24 mouse cellular contexts compared by ENCODE assay signal in genomic region chr16:92441203-92441602, GRCm38 (mm10).
"Had no signal": no experiment of that assay in that cellular context is flagged by ENCODE, and none has a peak within 500 bp of the region (broad histone marks: within the 10 kb centered on the region; RNA-seq: fewer than 3 reads in every experiment).

No protein-coding gene starts in this region.

- H3K9ac ChIP-seq: limb, embryonic 13.5 days; liver, embryonic 12.5 days; liver, embryonic 15.5 days; lung, embryonic 15.5 days; midbrain, embryonic 15.5 days; neural tube, embryonic 12.5 days; neural tube, embryonic 15.5 days had no signal

- H3K36me3 ChIP-seq: limb, embryonic 10.5 days; limb, embryonic 13.5 days; liver, embryonic 12.5 days; liver, embryonic 15.5 days; lung, embryonic 15.5 days; midbrain, embryonic 15.5 days; neural tube, embryonic 12.5 days; neural tube, embryonic 15.5 days had no signal

- H3K4me2 ChIP-seq: limb, embryonic 13.5 days; liver, embryonic 12.5 days; liver, embryonic 15.5 days; lung, embryonic 15.5 days; midbrain, embryonic 11.5 days; midbrain, embryonic 15.5 days; neural tube, embryonic 12.5 days; neural tube, embryonic 15.5 days had no signal

- H3K27ac ChIP-seq: kidney, postnatal 0 days; layer of hippocampus, adult 2 months; limb, embryonic 10.5 days; liver, embryonic 12.5 days; liver, embryonic 15.5 days; lung, embryonic 15.5 days; neural tube, embryonic 12.5 days; neural tube, embryonic 15.5 days; stomach, postnatal 0 days had no signal

- H3K4me3 ChIP-seq: layer of hippocampus, adult 2 months; limb, embryonic 10.5 days; limb, embryonic 13.5 days; liver, embryonic 12.5 days; liver, embryonic 15.5 days; lung, embryonic 15.5 days; megakaryocyte, embryonic 14.5 days; midbrain, embryonic 15.5 days; neural tube, embryonic 12.5 days; neural tube, embryonic 15.5 days had no signal

- ATAC-seq: liver, embryonic 12.5 days; midbrain, embryonic 15.5 days had no signal

- H3K27me3 ChIP-seq: limb, embryonic 13.5 days; liver, embryonic 12.5 days; liver, embryonic 15.5 days; lung, embryonic 15.5 days; midbrain, embryonic 15.5 days; neural tube, embryonic 12.5 days; neural tube, embryonic 15.5 days had no signal

- DNase-seq: kidney, postnatal 25 days; layer of hippocampus, adult 9-11 months; liver; lung, adult 18-20 months; lung, postnatal 10 days; lung, postnatal 36 days; right cerebral cortex, adult 18-20 months; right cerebral cortex, postnatal 14 days; right cerebral cortex, postnatal 4 days; thymus, adult 2 months; thymus, postnatal 14 days had no signal

- H3K9me3 ChIP-seq: limb, embryonic 10.5 days; limb, embryonic 13.5 days; liver, embryonic 12.5 days; liver, embryonic 15.5 days; lung, embryonic 15.5 days; megakaryocyte, embryonic 14.5 days; midbrain, embryonic 15.5 days; neural tube, embryonic 12.5 days; neural tube, embryonic 15.5 days had no signal
